Mouse (Mus musculus): ENCODE measurements at regions not wholly inside any gene's neighbourhood (a gene's known extent, or its start where the extent isn't known, plus 50 kb on each side); places are given as distances from the start of the nearest gene placed in this dataset.
A peak's percentile ranks its signal among the peaks of the same experiment; 100 is the strongest.

DNA sequence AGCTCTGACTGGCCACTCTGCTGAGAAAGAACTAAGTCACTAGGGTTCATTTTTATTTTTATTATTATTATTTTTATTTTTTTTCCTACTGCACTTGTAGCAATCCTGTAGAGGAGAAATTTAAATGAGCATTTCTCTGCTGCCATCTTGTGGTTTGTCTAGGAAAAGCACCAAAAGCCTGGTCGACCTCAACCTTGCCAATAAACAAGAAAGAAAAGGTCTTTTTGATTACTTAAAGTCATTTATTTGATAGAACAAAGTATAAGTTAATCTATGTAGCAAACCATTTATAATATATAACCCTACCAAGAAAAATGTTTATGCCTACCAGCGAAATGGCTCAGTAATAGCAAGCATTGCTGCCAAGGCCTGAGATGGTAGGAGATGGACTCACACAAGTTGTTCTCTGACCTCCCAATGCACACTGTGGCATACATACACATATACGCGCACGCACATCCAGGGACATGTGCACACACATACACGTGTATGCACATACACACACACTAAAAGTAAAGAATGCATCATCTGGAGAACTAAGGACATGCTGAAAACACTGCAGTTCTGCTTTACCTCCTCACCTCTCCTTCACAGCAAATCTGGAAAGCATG is 566.1 kb downstream of the 1700064H15Rik start:
- H3K79me2 ChIP-seq (replicated peaks; ENCODE audit: control insufficient read depth, insufficient read depth, low read length), result no peaks in the 10 kb centered on the region
- H3K27ac ChIP-seq, result no peak overlapping the region
- 36% methylated on average over 6 of the region's 6 CpGs for WGBS
- no peak overlapping the region for H3K4me3 ChIP-seq
- DNase-seq, result no peak
- H3K9ac ChIP-seq (ENCODE audit: low read depth, low read length), result no peak overlapping the region
- TF ChIP-seq CTCF (IDR thresholded peaks at IDR 0.05), result peak; percentile 83
- TF ChIP-seq POLR2A (IDR thresholded peaks at IDR 0.05; ENCODE audit: insufficient read depth, low read depth, low read length), result no peak
- no peaks in the 10 kb centered on the region for H3K36me3 ChIP-seq (ENCODE audit: control insufficient read depth, insufficient read depth, low read length)
- intact Hi-C loops (cut with DNase I), result loop anchor here (1.0 kb wide), 1 partner anchor 1013 kb away; no protein-coding TSS in a partner anchor
- H3K4me1 ChIP-seq (ENCODE audit: control insufficient read depth, insufficient read depth, low read length), result no peaks in the 10 kb centered on the region
- no peaks in the 10 kb centered on the region for H3K27me3 ChIP-seq (ENCODE audit: control insufficient read depth, insufficient read depth, low read length)

DNA sequence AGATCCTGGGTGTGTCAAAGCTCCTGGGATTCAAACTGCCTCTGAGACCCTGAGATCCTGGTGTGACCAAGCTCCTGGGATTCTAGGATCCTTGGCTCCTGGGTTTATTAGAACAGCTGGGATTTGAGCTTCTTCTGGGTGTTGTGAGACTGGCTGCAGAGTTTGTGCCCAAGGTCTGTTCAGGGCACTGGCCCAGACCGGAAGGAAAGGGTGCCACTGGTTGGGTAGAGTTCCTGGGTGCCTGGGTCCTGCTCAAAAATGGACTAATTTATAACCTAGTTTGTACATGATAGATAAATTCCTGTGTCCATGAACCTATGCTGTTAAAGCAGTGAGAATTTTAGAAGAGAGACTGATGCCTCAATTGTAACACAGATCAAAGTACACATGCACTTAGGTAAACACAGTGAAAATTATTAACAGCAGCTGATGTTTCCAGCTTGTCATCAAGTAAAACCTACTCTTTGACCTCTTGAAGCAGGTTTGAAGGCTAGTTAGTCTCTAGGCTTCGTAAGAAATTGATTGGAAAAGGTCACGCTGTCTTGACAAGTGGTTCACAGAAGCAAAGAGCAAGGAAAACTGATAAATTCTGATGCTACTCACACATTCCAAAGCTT is 561.2 kb downstream of the 1700064H15Rik start:
- Histone ChIP-seq H3K36me3 (ENCODE audit: control insufficient read depth, insufficient read depth, low read length) (no peaks in the 10 kb centered on the region), H3K4me1 (ENCODE audit: control insufficient read depth, insufficient read depth, low read length) (no peaks in the 10 kb centered on the region), H3K79me2 (replicated peaks; ENCODE audit: control insufficient read depth, insufficient read depth, low read length) (no peaks in the 10 kb centered on the region), H3K9ac (ENCODE audit: low read depth, low read length) (no peak overlapping the region), H3K27ac (no peak overlapping the region), H3K4me3 (no peak overlapping the region), H3K27me3 (ENCODE audit: control insufficient read depth, insufficient read depth, low read length) (no peaks in the 10 kb centered on the region)
- no peak for DNase-seq
- 79% methylated on average over 3 of the region's 3 CpGs for WGBS
- TF ChIP-seq CTCF (IDR thresholded peaks at IDR 0.05) (no peak), POLR2A (IDR thresholded peaks at IDR 0.05; ENCODE audit: insufficient read depth, low read depth, low read length) (no peak), EP300 (IDR thresholded peaks at IDR 0.05; ENCODE audit: insufficient read depth, low read depth, low read length) (no peak)
- intact Hi-C loops (cut with DNase I), result no loop called here
